Comparison of ENCODE assay signal across 12 mouse cellular contexts in genomic region chr4:141565325-141565724, GRCm38 (mm10). TPM values are rescaled to one million over a fixed set of nuclear protein-coding genes. Genes with fewer than 3 reads are reported as not detected.
DNase-seq lines count a peak whose midpoint lies in the region; ATAC-seq and TF ChIP-seq lines count a peak whose summit lies in the region.
"Had no signal": no experiment of that assay in that cellular context is flagged by ENCODE, and none has a peak within 500 bp of the region (broad histone marks: within the 10 kb centered on the region; RNA-seq: fewer than 3 reads in every experiment).

No protein-coding gene starts in this region.

- DNase-seq in forebrain, embryonic 11.5 days (ENCODE audit: low spot score), result peak; percentile 53
- no peak for DNase-seq in forebrain, embryonic 14.5 days (ENCODE audit: low spot score)
- DNase-seq in limb, embryonic 14.5 days (ENCODE audit: low spot score), result peak; percentile 43
- no peak for DNase-seq in limb, embryonic 10.5 days (ENCODE audit: low spot score)
- DNase-seq in adrenal gland, postnatal 25 days, result peak; percentile 53
- peak; percentile 53 for DNase-seq in kidney, postnatal 14 days
- DNase-seq in hindbrain, embryonic 11.5 days (ENCODE audit: low spot score), result no peak
- DNase-seq in right cerebral cortex, adult 2 months (ENCODE audit: low spot score in 2 of 2), result no peak
- DNase-seq: cerebellum, postnatal 25 days; lung, adult 2 months; thymus, adult 18-20 months had no signal

- no peaks in the 10 kb centered on the region for H3K4me1 ChIP-seq in forebrain, embryonic 11.5 days (replicated peaks; ENCODE audit: control insufficient read depth, insufficient read depth, low read length)
- no peaks in the 10 kb centered on the region for H3K4me1 ChIP-seq in forebrain, embryonic 14.5 days (ENCODE audit: control insufficient read depth, insufficient read depth, low read length)
- H3K4me1 ChIP-seq in limb, embryonic 14.5 days (ENCODE audit: control insufficient read depth, insufficient read depth, low read length), result no peaks in the 10 kb centered on the region
- H3K4me1 ChIP-seq in limb, embryonic 10.5 days, result no peaks in the 10 kb centered on the region; the same call in 1 of the 2 replicates
- H3K4me1 ChIP-seq in hindbrain, embryonic 11.5 days (replicated peaks; ENCODE audit: control insufficient read depth, insufficient read depth, low read length), result no peaks in the 10 kb centered on the region

- no peak overlapping the region for H3K27ac ChIP-seq in forebrain, embryonic 11.5 days (ENCODE audit: low read depth, low read length)
- no peak overlapping the region for H3K27ac ChIP-seq in forebrain, embryonic 14.5 days (ENCODE audit: low read depth, low read length)
- 0 out of 2 replicates have a peak overlapping the region, but pooled peaks have one; percentile 2 for H3K27ac ChIP-seq in limb, embryonic 14.5 days (replicated peaks; ENCODE audit: low read depth, low read length)
- no peak overlapping the region for H3K27ac ChIP-seq in limb, embryonic 10.5 days
- no peak overlapping the region; the same call in 1 of the 2 replicates for H3K27ac ChIP-seq in hindbrain, embryonic 11.5 days (ENCODE audit: low read depth, low read length)
- H3K27ac ChIP-seq: hindbrain, embryonic 14.5 days had no signal

- H3K4me3 ChIP-seq in forebrain, embryonic 11.5 days (ENCODE audit: low read depth, low read length), result no peak overlapping the region
- no peak overlapping the region for H3K4me3 ChIP-seq in forebrain, embryonic 14.5 days (ENCODE audit: low read depth, low read length)
- H3K4me3 ChIP-seq in limb, embryonic 14.5 days (replicated peaks; ENCODE audit: low read length), result no peak overlapping the region
- H3K4me3 ChIP-seq in limb, embryonic 10.5 days, result no peak overlapping the region
- H3K4me3 ChIP-seq in hindbrain, embryonic 11.5 days (ENCODE audit: low read depth, low read length), result no peak overlapping the region

- H3K9me3 ChIP-seq in forebrain, embryonic 11.5 days (ENCODE audit: control insufficient read depth, low read length), result no peaks in the 10 kb centered on the region
- no peaks in the 10 kb centered on the region for H3K9me3 ChIP-seq in forebrain, embryonic 14.5 days (replicated peaks; ENCODE audit: control insufficient read depth, low read length)
- H3K9me3 ChIP-seq in limb, embryonic 14.5 days (ENCODE audit: control insufficient read depth, low read length), result no peaks in the 10 kb centered on the region
- H3K9me3 ChIP-seq in limb, embryonic 10.5 days (replicated peaks), result no peaks in the 10 kb centered on the region
- H3K9me3 ChIP-seq in hindbrain, embryonic 11.5 days (ENCODE audit: control insufficient read depth, low read length), result no peaks in the 10 kb centered on the region

- no peak overlapping the region for H3K9ac ChIP-seq in forebrain, embryonic 11.5 days (ENCODE audit: low read length)
- no peak overlapping the region for H3K9ac ChIP-seq in forebrain, embryonic 14.5 days (ENCODE audit: low read length)
- no peak overlapping the region for H3K9ac ChIP-seq in limb, embryonic 14.5 days (ENCODE audit: low read depth, low read length, severe bottlenecking)
- no peak overlapping the region for H3K9ac ChIP-seq in hindbrain, embryonic 11.5 days (ENCODE audit: low read depth, low read length)
- H3K9ac ChIP-seq: hindbrain, embryonic 14.5 days had no signal

- 21% methylated on average over 7 of the region's 7 CpGs for WGBS in forebrain, embryonic 11.5 days
- WGBS in forebrain, embryonic 14.5 days, result 8% methylated on average over 7 of the region's 7 CpGs
- WGBS in limb, embryonic 14.5 days, result 48% methylated on average over 7 of the region's 7 CpGs
- 78% methylated on average over 7 of the region's 7 CpGs for WGBS in limb, embryonic 10.5 days
- 41% methylated on average over 7 of the region's 7 CpGs for WGBS in hindbrain, embryonic 11.5 days

- TF ChIP-seq POLR2A in limb, embryonic 14.5 days (IDR thresholded peaks at IDR 0.05; ENCODE audit: borderline replicate concordance, extremely low read depth, insufficient read depth, insufficient read length), result no peak

- no peaks in the 10 kb centered on the region for H3K36me3 ChIP-seq in forebrain, embryonic 11.5 days (ENCODE audit: control insufficient read depth, insufficient read depth, low read length)
- no peaks in the 10 kb centered on the region for H3K36me3 ChIP-seq in forebrain, embryonic 14.5 days (ENCODE audit: control insufficient read depth, insufficient read depth, low read length)
- no peaks in the 10 kb centered on the region for H3K36me3 ChIP-seq in limb, embryonic 14.5 days (ENCODE audit: control insufficient read depth, insufficient read depth, low read length)
- no peaks in the 10 kb centered on the region for H3K36me3 ChIP-seq in limb, embryonic 10.5 days
- H3K36me3 ChIP-seq in hindbrain, embryonic 11.5 days (ENCODE audit: control insufficient read depth, insufficient read depth, low read length), result no peaks in the 10 kb centered on the region

- H3K27me3 ChIP-seq in forebrain, embryonic 11.5 days (ENCODE audit: control insufficient read depth, insufficient read depth, low read length), result no peaks in the 10 kb centered on the region
- no peaks in the 10 kb centered on the region for H3K27me3 ChIP-seq in forebrain, embryonic 14.5 days (replicated peaks; ENCODE audit: control insufficient read depth, insufficient read depth, low read length)
- no peaks in the 10 kb centered on the region for H3K27me3 ChIP-seq in limb, embryonic 14.5 days (ENCODE audit: control insufficient read depth, insufficient read depth, low read length)
- no peaks in the 10 kb centered on the region for H3K27me3 ChIP-seq in limb, embryonic 10.5 days (ENCODE audit: low read depth, poor library complexity, severe bottlenecking)
- no peaks in the 10 kb centered on the region for H3K27me3 ChIP-seq in hindbrain, embryonic 11.5 days (ENCODE audit: control insufficient read depth, insufficient read depth, low read length)

- no peak for ATAC-seq in forebrain, embryonic 11.5 days (replicated peaks; ENCODE audit: low FRiP score)
- ATAC-seq in forebrain, embryonic 14.5 days, result no peak
- no peak for ATAC-seq in limb, embryonic 14.5 days (ENCODE audit: low FRiP score, low read depth)
- no peak for ATAC-seq in hindbrain, embryonic 11.5 days (ENCODE audit: low FRiP score)

- no peak overlapping the region for H3K4me2 ChIP-seq in forebrain, embryonic 11.5 days (ENCODE audit: low read depth, low read length, severe bottlenecking)
- no peak overlapping the region for H3K4me2 ChIP-seq in forebrain, embryonic 14.5 days (ENCODE audit: low read length)
- no peak overlapping the region for H3K4me2 ChIP-seq in limb, embryonic 14.5 days (replicated peaks; ENCODE audit: low read depth, low read length, severe bottlenecking)
- no peak overlapping the region for H3K4me2 ChIP-seq in hindbrain, embryonic 11.5 days (replicated peaks; ENCODE audit: low read depth, low read length)
- H3K4me2 ChIP-seq: hindbrain, embryonic 14.5 days had no signal

RNA-seq across cellular contexts. Expression of gene Spen, which starts 26.9 kb away (rescaled TPM):
- polyA plus RNA-seq in forebrain, embryonic 11.5 days (2014; fragmentation: Nextera tagmentation; extraction: Ambion mirVana), result 17.1 and 19.2 TPM in 2 replicates
- polyA plus RNA-seq in forebrain, embryonic 14.5 days (2014; fragmentation: Nextera tagmentation; extraction: Ambion mirVana), result 10.7 and 14.0 TPM in 2 replicates
- 15.9 and 16.2 TPM in 2 replicates for polyA plus RNA-seq in limb, embryonic 14.5 days (2012; rRNA removed)
- polyA plus RNA-seq in limb, embryonic 14.5 days (2014; fragmentation: Nextera tagmentation; extraction: Ambion mirVana), result 12.2 and 13.1 TPM in 2 replicates
- 11.5 TPM in 2 replicates for polyA plus RNA-seq in limb, embryonic 10.5 days (2016; fragmentation: Nextera tagmentation; extraction: Ambion mirVana)
- 70.0 and 79.4 TPM in 2 replicates for total RNA-seq in adrenal gland, postnatal 25 days (2021)
- 17.6 and 22.0 TPM in 2 replicates for polyA plus RNA-seq in hindbrain, embryonic 11.5 days (2014; fragmentation: Nextera tagmentation; extraction: Ambion mirVana)

RNA-seq across cellular contexts. Expression of gene Fblim1, which starts 40.6 kb away (rescaled TPM):
- polyA plus RNA-seq in forebrain, embryonic 11.5 days (2014; fragmentation: Nextera tagmentation; extraction: Ambion mirVana), result 21.4 and 24.8 TPM in 2 replicates
- polyA plus RNA-seq in forebrain, embryonic 14.5 days (2014; fragmentation: Nextera tagmentation; extraction: Ambion mirVana), result 15.1 and 19.7 TPM in 2 replicates
- 52.2 and 59.7 TPM in 2 replicates for polyA plus RNA-seq in limb, embryonic 14.5 days (2012; rRNA removed)
- polyA plus RNA-seq in limb, embryonic 14.5 days (2014; fragmentation: Nextera tagmentation; extraction: Ambion mirVana), result 33.7 and 43.2 TPM in 2 replicates
- polyA plus RNA-seq in limb, embryonic 10.5 days (2016; fragmentation: Nextera tagmentation; extraction: Ambion mirVana), result 58.6 and 77.7 TPM in 2 replicates
- total RNA-seq in adrenal gland, postnatal 25 days (2021), result 9.5 and 12.7 TPM in 2 replicates
- polyA plus RNA-seq in hindbrain, embryonic 11.5 days (2014; fragmentation: Nextera tagmentation; extraction: Ambion mirVana), result 29.1 and 31.1 TPM in 2 replicates

RNA-seq across cellular contexts. Expression of gene Tmem82, which starts 53.1 kb away (rescaled TPM):
- polyA plus RNA-seq in forebrain, embryonic 11.5 days (2014; fragmentation: Nextera tagmentation; extraction: Ambion mirVana), result 0.28 TPM in 1 of 2 replicates, not detected in the other
- 0.12 TPM in 1 of 2 replicates, not detected in the other for polyA plus RNA-seq in forebrain, embryonic 14.5 days (2014; fragmentation: Nextera tagmentation; extraction: Ambion mirVana)
- 0.49 and 0.54 TPM in 2 replicates for polyA plus RNA-seq in limb, embryonic 14.5 days (2012; rRNA removed)
- 0.21 TPM in 1 of 2 replicates, not detected in the other for polyA plus RNA-seq in limb, embryonic 14.5 days (2014; fragmentation: Nextera tagmentation; extraction: Ambion mirVana)
- 1.1 and 1.6 TPM in 2 replicates for polyA plus RNA-seq in limb, embryonic 10.5 days (2016; fragmentation: Nextera tagmentation; extraction: Ambion mirVana)
- 0.64 and 2.0 TPM in 2 replicates for total RNA-seq in adrenal gland, postnatal 25 days (2021)
- 0.33 and 0.52 TPM in 2 replicates for polyA plus RNA-seq in hindbrain, embryonic 11.5 days (2014; fragmentation: Nextera tagmentation; extraction: Ambion mirVana)
- polyA plus RNA-seq: hindbrain, embryonic 14.5 days had no signal

RNA-seq across cellular contexts. Expression of gene Slc25a34, which starts 58.3 kb away (rescaled TPM):
- 0.13 TPM in 1 of 2 replicates, not detected in the other for polyA plus RNA-seq in forebrain, embryonic 11.5 days (2014; fragmentation: Nextera tagmentation; extraction: Ambion mirVana)
- polyA plus RNA-seq in forebrain, embryonic 14.5 days (2014; fragmentation: Nextera tagmentation; extraction: Ambion mirVana), result 0.07 TPM in 1 of 2 replicates, not detected in the other
- 0.16 and 0.26 TPM in 2 replicates for polyA plus RNA-seq in limb, embryonic 14.5 days (2012; rRNA removed)
- not detected in 2 replicates for polyA plus RNA-seq in limb, embryonic 14.5 days (2014; fragmentation: Nextera tagmentation; extraction: Ambion mirVana)
- polyA plus RNA-seq in limb, embryonic 10.5 days (2016; fragmentation: Nextera tagmentation; extraction: Ambion mirVana), result 0.05 TPM in 1 of 2 replicates, not detected in the other
- total RNA-seq in adrenal gland, postnatal 25 days (2021), result 2.7 TPM in 2 replicates
- polyA plus RNA-seq in hindbrain, embryonic 11.5 days (2014; fragmentation: Nextera tagmentation; extraction: Ambion mirVana), result not detected in 2 replicates
- polyA plus RNA-seq: hindbrain, embryonic 14.5 days had no signal

Comparison
In these comparisons a context has a peak if more than half of its experiments do, and no peak if none do; other contexts are left out.
1. DNase-seq: peak in forebrain, embryonic 11.5 days (single experiment), limb, embryonic 14.5 days (single experiment), adrenal gland, postnatal 25 days (single experiment) and kidney, postnatal 14 days (single experiment); none in forebrain, embryonic 14.5 days (single experiment), limb, embryonic 10.5 days (single experiment), hindbrain, embryonic 11.5 days (single experiment) and right cerebral cortex, adult 2 months (0 of 2).